Mouse (Mus musculus) limb, embryonic 13.5 days (tissue): ENCODE measurements around the gene Lrp6. TPM values are rescaled to one million over a fixed set of nuclear protein-coding genes. Genes with fewer than 3 reads are reported as not detected.

Experiments
- ATAC-seq: fragments of 200-750 bp; cut with Nextera tagmentation; 2 replicates; pipeline ENCODE4 v1.8.0; 2017; ENCODE audit warnings: low read depth, moderate number of reproducible peaks, moderate TSS enrichment; ENCODE audit not compliant: low FRiP score
- H3K27ac ChIP-seq: fragments of 300-500 bp; sonication (generic); 2 replicates; pipeline ENCODE4 v1.5.1; 2015; ENCODE audit warnings: inconsistent platforms, mild to moderate bottlenecking, moderate library complexity
- H3K27me3 ChIP-seq: fragments of 300-500 bp; sonication (generic); 2 replicates; pipeline ENCODE4 v1.6.1; 2015; ENCODE audit warnings: mild to moderate bottlenecking, inconsistent platforms
- H3K36me3 ChIP-seq: fragments of 300-500 bp; sonication (generic); 2 replicates; pipeline ENCODE4 v1.6.1; 2015; ENCODE audit warnings: inconsistent platforms, mild to moderate bottlenecking, moderate library complexity
- H3K4me1 ChIP-seq: fragments of 300-500 bp; sonication (generic); 2 replicates; pipeline ENCODE4 v1.6.1; 2015; ENCODE audit warnings: inconsistent platforms
- H3K4me2 ChIP-seq: fragments of 300-500 bp; sonication (generic); replicated peaks from 2 replicates; pipeline ENCODE4 v1.6.1; 2015; ENCODE audit warnings: inconsistent platforms, mild to moderate bottlenecking, moderate library complexity
- H3K4me3 ChIP-seq: fragments of 300-500 bp; sonication (generic); 2 replicates; pipeline ENCODE4 v1.5.1; 2015; ENCODE audit warnings: moderate library complexity, mild to moderate bottlenecking, inconsistent platforms
- H3K9ac ChIP-seq: fragments of 300-500 bp; sonication (generic); 2 replicates; pipeline ENCODE4 v1.6.1; 2015; ENCODE audit warnings: mild to moderate bottlenecking, inconsistent platforms
- H3K9me3 ChIP-seq: fragments of 300-500 bp; sonication (generic); 2 replicates; pipeline ENCODE4 v1.6.1; 2016; ENCODE audit warnings: inconsistent platforms
- WGBS: fragments of 180-500 bp; shearing (Covaris S2); methylation state at CpG from one replicate; pipeline ENCODE4 v1.1.7; 2015; 5-methylcytosine and 5-hydroxymethylcytosine counted together
- polyA plus RNA-seq: library from polyadenylated mRNA; unstranded; fragments of >200 nt; fragmentation: Nextera tagmentation; extraction: Ambion mirVana; gene quantifications from 2 replicates; pipeline ENCODE4 v1.2.1, GENCODE M21; 2015

Gene Lrp6
- polyA plus RNA-seq, 1 experiment from 2014 or later = 37.5 TPM

- no peak for ATAC-seq
- Histone ChIP-seq H3K27me3 (no peaks in the 10 kb centered on the region), H3K4me2 (no peak overlapping the region), H3K9ac (no peak overlapping the region), H3K27ac (no peak overlapping the region), H3K36me3 (peaks cover 26% of the 10 kb centered on the region), H3K4me1 (peaks cover 50% of the 10 kb centered on the region), H3K4me3 (no peak overlapping the region), H3K9me3 (no peaks in the 10 kb centered on the region)
- 36% methylated on average over 10 of the region's 10 CpGs for WGBS
Measured at GRCm38 (mm10) chr6:134509731-134510226, 57.0 kb downstream of the Lrp6 start.

- H3K27me3 ChIP-seq = no peaks in the 10 kb centered on the region
- no peak overlapping the region for H3K9ac ChIP-seq
- no peaks in the 10 kb centered on the region for H3K9me3 ChIP-seq
- WGBS = 12% methylated on average over 4 of the region's 4 CpGs
- H3K27ac ChIP-seq = no peak overlapping the region
- peak; percentile 89 for ATAC-seq
- H3K4me3 ChIP-seq = no peak overlapping the region
- H3K4me1 ChIP-seq = peaks cover 49% of the 10 kb centered on the region
- H3K4me2 ChIP-seq = no peak overlapping the region
- peaks cover 35% of the 10 kb centered on the region for H3K36me3 ChIP-seq
Measured at GRCm38 (mm10) chr6:134504866-134505265, 61.9 kb downstream of the Lrp6 start.

- H3K27ac ChIP-seq = no peak overlapping the region
- no peak overlapping the region for H3K9ac ChIP-seq
- 66% methylated on average over 7 of the region's 7 CpGs for WGBS
- peaks cover 52% of the 10 kb centered on the region for H3K4me1 ChIP-seq
- ATAC-seq = no peak
- H3K4me2 ChIP-seq = no peak overlapping the region
- H3K4me3 ChIP-seq = no peak overlapping the region
- H3K9me3 ChIP-seq = no peaks in the 10 kb centered on the region
- H3K27me3 ChIP-seq = no peaks in the 10 kb centered on the region
- peaks cover 52% of the 10 kb centered on the region for H3K36me3 ChIP-seq
Measured at GRCm38 (mm10) chr6:134502335-134502734, 64.4 kb downstream of the Lrp6 start.

- peaks cover 39% of the 10 kb centered on the region for H3K36me3 ChIP-seq
- no peak overlapping the region for H3K27ac ChIP-seq
- 51% methylated on average over 10 of the region's 10 CpGs for WGBS
Measured at GRCm38 (mm10) chr6:134500381-134501162, 66.2 kb downstream of the Lrp6 start.

GRCm38 (mm10) chr6:134499089-134499488 is 67.7 kb downstream of the Lrp6 start:
- WGBS = 73% methylated on average over 2 of the region's 2 CpGs
- peaks cover 38% of the 10 kb centered on the region for H3K36me3 ChIP-seq
- ATAC-seq = no peak

More at GRCm38 (mm10) chr6:134500381-134501162, 66.2 kb downstream of the Lrp6 start:
- Histone ChIP-seq H3K9ac (no peak overlapping the region), H3K9me3 (no peaks in the 10 kb centered on the region), H3K27me3 (no peaks in the 10 kb centered on the region), H3K4me2 (no peak overlapping the region), H3K4me1 (peaks cover 43% of the 10 kb centered on the region), H3K4me3 (no peak overlapping the region)
- ATAC-seq = no peak

GRCm38 (mm10) chr6:134498518-134498917 is 68.2 kb downstream of the Lrp6 start:
- peaks cover 37% of the 10 kb centered on the region for H3K4me1 ChIP-seq
- peaks cover 33% of the 10 kb centered on the region for H3K36me3 ChIP-seq
- H3K27ac ChIP-seq = no peak overlapping the region; the same call in 1 of the 2 replicates
- H3K9ac ChIP-seq = no peak overlapping the region
- H3K4me2 ChIP-seq = no peak overlapping the region
- no peaks in the 10 kb centered on the region for H3K27me3 ChIP-seq
- ATAC-seq = no peak
- no peaks in the 10 kb centered on the region for H3K9me3 ChIP-seq
- no peak overlapping the region for H3K4me3 ChIP-seq

More at GRCm38 (mm10) chr6:134499089-134499488, 67.7 kb downstream of the Lrp6 start:
- Histone ChIP-seq H3K4me2 (no peak overlapping the region), H3K27me3 (no peaks in the 10 kb centered on the region), H3K9me3 (no peaks in the 10 kb centered on the region), H3K27ac (no peak overlapping the region), H3K9ac (no peak overlapping the region), H3K4me3 (no peak overlapping the region), H3K4me1 (peaks cover 39% of the 10 kb centered on the region)

- H3K9ac ChIP-seq = no peak overlapping the region
- no peak for ATAC-seq
- WGBS = 76% methylated on average over 8 of the region's 8 CpGs
- no peak overlapping the region for H3K4me2 ChIP-seq
- peaks cover 20% of the 10 kb centered on the region for H3K4me1 ChIP-seq
- no peak overlapping the region for H3K4me3 ChIP-seq
- peaks cover 30% of the 10 kb centered on the region for H3K36me3 ChIP-seq
- no peaks in the 10 kb centered on the region for H3K9me3 ChIP-seq
- no peaks in the 10 kb centered on the region for H3K27me3 ChIP-seq
- no peak overlapping the region; the same call in 1 of the 2 replicates for H3K27ac ChIP-seq
Measured at GRCm38 (mm10) chr6:134494828-134495698, 71.7 kb downstream of the Lrp6 start.

- peaks cover 16% of the 10 kb centered on the region for H3K4me1 ChIP-seq
- no peak overlapping the region for H3K27ac ChIP-seq
- H3K36me3 ChIP-seq = peaks cover 42% of the 10 kb centered on the region
- no peak overlapping the region for H3K4me3 ChIP-seq
- no peaks in the 10 kb centered on the region for H3K27me3 ChIP-seq
- no peak overlapping the region for H3K9ac ChIP-seq
- no peak for ATAC-seq
- H3K4me2 ChIP-seq = no peak overlapping the region
- WGBS = 88% methylated on average over 9 of the region's 9 CpGs
- H3K9me3 ChIP-seq = no peaks in the 10 kb centered on the region
Measured at GRCm38 (mm10) chr6:134489637-134490036, 77.1 kb downstream of the Lrp6 start.

- WGBS = 92% methylated on average over 4 of the region's 4 CpGs
- Histone ChIP-seq H3K36me3 (peaks cover 47% of the 10 kb centered on the region), H3K9ac (no peak overlapping the region), H3K9me3 (no peaks in the 10 kb centered on the region), H3K27ac (no peak overlapping the region), H3K4me3 (no peak overlapping the region), H3K4me2 (no peak overlapping the region), H3K4me1 (peaks cover 11% of the 10 kb centered on the region), H3K27me3 (no peaks in the 10 kb centered on the region)
- no peak for ATAC-seq
Measured at GRCm38 (mm10) chr6:134489130-134489529, 77.6 kb downstream of the Lrp6 start.

- Histone ChIP-seq H3K4me1 (peaks cover 2% of the 10 kb centered on the region; the same call in 1 of the 2 replicates), H3K27ac (no peak overlapping the region), H3K4me2 (no peak overlapping the region), H3K9ac (no peak overlapping the region), H3K36me3 (peaks cover 60% of the 10 kb centered on the region), H3K4me3 (no peak overlapping the region), H3K9me3 (no peaks in the 10 kb centered on the region), H3K27me3 (no peaks in the 10 kb centered on the region)
- WGBS = 94% methylated on average over 9 of the region's 9 CpGs
- no peak for ATAC-seq
Measured at GRCm38 (mm10) chr6:134486318-134486717, 80.4 kb downstream of the Lrp6 start.

- Histone ChIP-seq H3K27me3 (no peaks in the 10 kb centered on the region), H3K9me3 (no peaks in the 10 kb centered on the region), H3K27ac (no peak overlapping the region), H3K9ac (no peak overlapping the region), H3K4me3 (no peak overlapping the region), H3K4me1 (no peaks in the 10 kb centered on the region), H3K4me2 (no peak overlapping the region), H3K36me3 (peaks cover 65% of the 10 kb centered on the region)
- WGBS = 96% methylated on average over 10 of the region's 10 CpGs
- ATAC-seq = no peak
Measured at GRCm38 (mm10) chr6:134479481-134479880, 87.3 kb downstream of the Lrp6 start.

GRCm38 (mm10) chr6:134473143-134473561 is 93.6 kb downstream of the Lrp6 start:
- ATAC-seq = peak; percentile 78
- Histone ChIP-seq H3K4me3 (no peak overlapping the region), H3K4me2 (no peak overlapping the region), H3K4me1 (peaks cover 15% of the 10 kb centered on the region), H3K36me3 (peaks cover 50% of the 10 kb centered on the region), H3K27ac (no peak overlapping the region; the same call in 1 of the 2 replicates), H3K27me3 (no peaks in the 10 kb centered on the region), H3K9ac (no peak overlapping the region), H3K9me3 (no peaks in the 10 kb centered on the region)
- 31% methylated on average over 7 of the region's 7 CpGs for WGBS
